Comparison of ENCODE assay signal across 27 mouse cellular contexts in the genomic region with DNA sequence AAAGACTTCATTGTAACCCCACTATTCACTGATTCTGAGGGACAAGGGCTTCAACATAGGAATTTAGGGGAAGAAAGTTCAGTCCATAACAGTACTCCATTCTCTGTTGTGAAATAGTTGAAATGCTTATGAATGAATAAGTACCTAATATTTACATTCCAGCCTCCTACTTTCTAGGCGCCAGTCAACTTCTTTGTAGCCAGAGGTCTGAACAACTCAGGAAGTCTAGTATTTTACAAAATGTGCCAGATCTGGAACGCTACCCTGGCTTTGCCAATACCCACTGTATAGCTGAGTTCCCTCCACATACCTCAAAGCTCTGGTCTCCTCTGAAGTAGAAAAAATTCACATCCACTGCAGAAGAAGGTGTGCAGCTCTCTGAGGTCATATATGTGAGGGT.
DNase-seq lines count a peak whose midpoint lies in the region; ATAC-seq and TF ChIP-seq lines count a peak whose summit lies in the region.
"Had no signal": no experiment of that assay in that cellular context is flagged by ENCODE, and none has a peak within 500 bp of the region (broad histone marks: within the 10 kb centered on the region; RNA-seq: fewer than 3 reads in every experiment).

No protein-coding gene starts in this region.

- 50% methylated on average over 2 of the region's 2 CpGs for WGBS in lung, embryonic 14.5 days
- 31% methylated on average over 2 of the region's 2 CpGs for WGBS in lung, postnatal 0 days

- intact Hi-C loops in heart, postnatal 36 days (cut with DNase I), result loop anchor here (5.0 kb wide), 1 partner anchor 412 kb away; no protein-coding TSS in a partner anchor

- H3K9me3 ChIP-seq in lung, embryonic 14.5 days (ENCODE audit: low read depth, low read length), result no peaks in the 10 kb centered on the region
- H3K9me3 ChIP-seq in lung, postnatal 0 days (ENCODE audit: low read length), result no peaks in the 10 kb centered on the region
- H3K9me3 ChIP-seq: forebrain, embryonic 10.5 days; forebrain, embryonic 13.5 days; heart, embryonic 10.5 days; hindbrain, embryonic 10.5 days; hindbrain, embryonic 13.5 days had no signal

- H3K27ac ChIP-seq in lung, embryonic 14.5 days (ENCODE audit: low read depth), result peak overlapping the region; percentile 65; the same call in 1 of the 2 replicates
- no peak overlapping the region for H3K27ac ChIP-seq in lung, postnatal 0 days (ENCODE audit: low read length)
- H3K27ac ChIP-seq: forebrain, embryonic 10.5 days; forebrain, embryonic 13.5 days; heart, adult 2 months; heart, embryonic 10.5 days; hindbrain, embryonic 10.5 days; hindbrain, embryonic 13.5 days had no signal

- H3K36me3 ChIP-seq in lung, embryonic 14.5 days (ENCODE audit: insufficient read depth), result no peaks in the 10 kb centered on the region
- H3K36me3 ChIP-seq in lung, postnatal 0 days (ENCODE audit: insufficient read depth, low read length), result no peaks in the 10 kb centered on the region
- H3K36me3 ChIP-seq: forebrain, embryonic 10.5 days; G1E; heart, embryonic 10.5 days; hindbrain, embryonic 10.5 days; hindbrain, embryonic 13.5 days had no signal

- no peak for TF ChIP-seq CTCF in lung, embryonic 14.5 days (IDR thresholded peaks at IDR 0.05; ENCODE audit: low read depth)
- TF ChIP-seq CTCF in lung, postnatal 0 days (IDR thresholded peaks at IDR 0.05), result no peak

- no peak overlapping the region for H3K9ac ChIP-seq in lung, embryonic 14.5 days
- no peak overlapping the region for H3K9ac ChIP-seq in lung, postnatal 0 days (replicated peaks; ENCODE audit: low read depth)
- H3K9ac ChIP-seq: forebrain, embryonic 13.5 days; hindbrain, embryonic 13.5 days had no signal

- peak; percentile 53 for ATAC-seq in lung, embryonic 14.5 days (ENCODE audit: insufficient read depth)
- peak; percentile 81 for ATAC-seq in lung, postnatal 0 days
- ATAC-seq: activated CD4-positive, CD25-positive, alpha-beta regulatory T cell, adult 4 months; forebrain, embryonic 13.5 days; forebrain, embryonic 16.5 days; hindbrain, embryonic 16.5 days had no signal

- H3K4me2 ChIP-seq in lung, embryonic 14.5 days, result no peak overlapping the region
- H3K4me2 ChIP-seq in lung, postnatal 0 days (replicated peaks; ENCODE audit: low read depth, low read length), result no peak overlapping the region
- H3K4me2 ChIP-seq: forebrain, embryonic 13.5 days; hindbrain, embryonic 13.5 days had no signal

- no peaks in the 10 kb centered on the region for H3K27me3 ChIP-seq in lung, embryonic 14.5 days (ENCODE audit: insufficient read depth, low read length)
- H3K27me3 ChIP-seq in lung, postnatal 0 days (replicated peaks; ENCODE audit: insufficient read depth, low read length), result no peaks in the 10 kb centered on the region
- H3K27me3 ChIP-seq: CH12.LX; forebrain, embryonic 13.5 days; hindbrain, embryonic 13.5 days had no signal

- DNase-seq in lung, embryonic 14.5 days, result peak; percentile 45
- DNase-seq in lung, postnatal 14 days, result no peak
- peak; percentile 83 for DNase-seq in lung, postnatal 0 days (ENCODE audit: low spot score)
- no peak for DNase-seq in lung, postnatal 10 days
- DNase-seq in lung, postnatal 36 days, result peak; percentile 16
- DNase-seq in heart, postnatal 36 days, result no peak
- DNase-seq: adrenal gland, adult 8-10 months; adrenal gland, postnatal 25 days; B cell, adult 2 months; cerebellum, adult 11-12 months; cerebellum, adult 8-10 months; cerebellum, postnatal 10 days; cerebellum, postnatal 36 days; embryo, embryonic 11 days; gastrocnemius, postnatal 10 days; gastrocnemius, postnatal 36 days; heart, adult 2 months had no signal

- peaks cover 8% of the 10 kb centered on the region for H3K4me1 ChIP-seq in lung, embryonic 14.5 days (ENCODE audit: insufficient read depth)
- no peaks in the 10 kb centered on the region for H3K4me1 ChIP-seq in lung, postnatal 0 days (ENCODE audit: insufficient read depth, low read depth, low read length)
- H3K4me1 ChIP-seq: forebrain, embryonic 10.5 days; heart, embryonic 10.5 days; hindbrain, embryonic 10.5 days had no signal

- H3K4me3 ChIP-seq in lung, embryonic 14.5 days (ENCODE audit: low read depth, low read length), result no peak overlapping the region
- H3K4me3 ChIP-seq in lung, postnatal 0 days (ENCODE audit: low read depth, low read length), result no peak overlapping the region
- H3K4me3 ChIP-seq: forebrain, embryonic 10.5 days; forebrain, embryonic 13.5 days; heart, adult 2 months; heart, embryonic 10.5 days; hindbrain, embryonic 10.5 days; hindbrain, embryonic 13.5 days had no signal

- TF ChIP-seq EP300 in lung, postnatal 0 days (IDR thresholded peaks at IDR 0.05), result peak; percentile 90

Comparison
In these comparisons a context has a peak if more than half of its experiments do, and no peak if none do; other contexts are left out.
1. DNase-seq: peak in lung, embryonic 14.5 days (single experiment), lung, postnatal 0 days (single experiment) and lung, postnatal 36 days (single experiment); none in lung, postnatal 14 days (single experiment), lung, postnatal 10 days (single experiment) and heart, postnatal 36 days (0 of 2).